Mouse (Mus musculus): Measurements from ENCODE around the gene Polr2l. TPM values are rescaled to one million over a fixed set of nuclear protein-coding genes. Genes with fewer than 3 reads are reported as not detected.

The Polr2l gene
- polyA plus RNA-seq, 1 experiment from 2014 or later, result 85.0 TPM

- H3K9ac ChIP-seq, result peak overlapping the region; percentile 86
- peak overlapping the region; percentile 95 for H3K4me2 ChIP-seq
- 86% methylated on average over 6 of the region's 6 CpGs for WGBS
- no peaks in the 10 kb centered on the region for H3K9me3 ChIP-seq
- H3K27me3 ChIP-seq, result no peaks in the 10 kb centered on the region
- no peak overlapping the region for H3K27ac ChIP-seq (replicated peaks)
- peaks cover 40% of the 10 kb centered on the region for H3K36me3 ChIP-seq
- H3K4me1 ChIP-seq (replicated peaks), result peaks cover 77% of the 10 kb centered on the region
- H3K4me3 ChIP-seq, result peak overlapping the region; percentile 64; the same call in 1 of the 2 replicates
- no peak for ATAC-seq (ENCODE audit: low read depth)
These were observed 42.0 kb downstream of the Polr2l start for GRCm38 (mm10) chr7:141432741-141433516.

- no peaks in the 10 kb centered on the region for H3K27me3 ChIP-seq
- no peak overlapping the region for H3K4me2 ChIP-seq
- H3K9me3 ChIP-seq, result no peaks in the 10 kb centered on the region
- H3K27ac ChIP-seq (replicated peaks), result no peak overlapping the region
- H3K9ac ChIP-seq, result 0 out of 2 replicates have a peak overlapping the region, but pooled peaks have one; percentile 86
- peaks cover 45% of the 10 kb centered on the region for H3K36me3 ChIP-seq
- no peak for ATAC-seq (ENCODE audit: low read depth)
- H3K4me3 ChIP-seq, result no peak overlapping the region
- peaks cover 73% of the 10 kb centered on the region for H3K4me1 ChIP-seq (replicated peaks)
- 86% methylated on average over 8 of the region's 8 CpGs for WGBS
These were observed 42.7 kb downstream of the Polr2l start for GRCm38 (mm10) chr7:141432186-141432611.

GRCm38 (mm10) chr7:141431434-141432185 lies 43.3 kb downstream of the Polr2l start:
- H3K9me3 ChIP-seq, result no peaks in the 10 kb centered on the region
- 94% methylated on average over 19 of the region's 19 CpGs for WGBS
- peaks cover 51% of the 10 kb centered on the region for H3K36me3 ChIP-seq
- H3K27me3 ChIP-seq, result no peaks in the 10 kb centered on the region
- ATAC-seq (ENCODE audit: low read depth), result no peak
- no peak overlapping the region for H3K4me2 ChIP-seq
- H3K4me3 ChIP-seq, result no peak overlapping the region
- H3K9ac ChIP-seq, result no peak overlapping the region
- H3K4me1 ChIP-seq (replicated peaks), result peaks cover 67% of the 10 kb centered on the region
- H3K27ac ChIP-seq (replicated peaks), result no peak overlapping the region

- Histone ChIP-seq H3K9ac (no peak overlapping the region), H3K36me3 (peaks cover 55% of the 10 kb centered on the region), H3K4me2 (no peak overlapping the region), H3K4me3 (no peak overlapping the region), H3K4me1 (replicated peaks) (peaks cover 58% of the 10 kb centered on the region), H3K27me3 (no peaks in the 10 kb centered on the region), H3K27ac (replicated peaks) (no peak overlapping the region), H3K9me3 (no peaks in the 10 kb centered on the region)
- no peak for ATAC-seq (ENCODE audit: low read depth)
- WGBS, result 94% methylated on average over 9 of the region's 9 CpGs
These were observed 44.2 kb downstream of the Polr2l start for GRCm38 (mm10) chr7:141430585-141431240.

- H3K36me3 ChIP-seq, result peaks cover 55% of the 10 kb centered on the region
- no peak overlapping the region for H3K4me3 ChIP-seq
- peaks cover 51% of the 10 kb centered on the region for H3K4me1 ChIP-seq (replicated peaks)
- ATAC-seq (ENCODE audit: low read depth), result peak; percentile 44; the same call in 1 of the 2 replicates
- no peaks in the 10 kb centered on the region for H3K27me3 ChIP-seq
- no peaks in the 10 kb centered on the region for H3K9me3 ChIP-seq
- H3K4me2 ChIP-seq, result peak overlapping the region; percentile 88
- H3K9ac ChIP-seq, result peak overlapping the region; percentile 87; the same call in 1 of the 2 replicates
- 58% methylated on average over 9 of the region's 9 CpGs for WGBS
- H3K27ac ChIP-seq (replicated peaks), result peak overlapping the region; percentile 87
These were observed 44.9 kb downstream of the Polr2l start for GRCm38 (mm10) chr7:141429840-141430584.

GRCm38 (mm10) chr7:141429310-141429709 lies 45.6 kb downstream of the Polr2l start, which contains the start of gene Cend1:
Cend1 (minus strand) TSS chr7:141429491.
- ATAC-seq (ENCODE audit: low read depth), result peak; percentile 86
- WGBS, result 3% methylated on average over 19 of the region's 19 CpGs
- H3K36me3 ChIP-seq, result peaks cover 55% of the 10 kb centered on the region

GRCm38 (mm10) chr7:141428701-141429100 lies 46.2 kb downstream of the Polr2l start:
- H3K4me2 ChIP-seq, result peak overlapping the region; percentile 88
- 47% methylated on average over 5 of the region's 5 CpGs for WGBS
- no peaks in the 10 kb centered on the region for H3K9me3 ChIP-seq
- 0 out of 2 replicates have a peak, but pooled peaks have one; percentile 5 for ATAC-seq (ENCODE audit: low read depth)
- no peaks in the 10 kb centered on the region for H3K27me3 ChIP-seq
- H3K27ac ChIP-seq (replicated peaks), result peak overlapping the region; percentile 87
- peaks cover 38% of the 10 kb centered on the region for H3K4me1 ChIP-seq (replicated peaks)
- H3K36me3 ChIP-seq, result peaks cover 52% of the 10 kb centered on the region
- peak overlapping the region; percentile 62 for H3K4me3 ChIP-seq
- H3K9ac ChIP-seq, result peak overlapping the region; percentile 87

More at GRCm38 (mm10) chr7:141429310-141429709, 45.6 kb downstream of the Polr2l start, which contains the start of gene Cend1:
- peak within 1 kb of the TSS; percentile 87 for H3K27ac ChIP-seq (replicated peaks)
- H3K9me3 ChIP-seq, result no peaks in the 10 kb centered on the region
- no peaks in the 10 kb centered on the region for H3K27me3 ChIP-seq
- peak within 1 kb of the TSS; percentile 62 for H3K4me3 ChIP-seq
- H3K9ac ChIP-seq, result peak within 1 kb of the TSS; percentile 87
- H3K4me1 ChIP-seq (replicated peaks), result peaks cover 44% of the 10 kb centered on the region
- H3K4me2 ChIP-seq, result peak within 1 kb of the TSS; percentile 88

- Histone ChIP-seq H3K9me3 (no peaks in the 10 kb centered on the region), H3K4me1 (replicated peaks) (peaks cover 24% of the 10 kb centered on the region), H3K27me3 (no peaks in the 10 kb centered on the region), H3K36me3 (peaks cover 37% of the 10 kb centered on the region), H3K27ac (replicated peaks) (no peak overlapping the region), H3K4me2 (no peak overlapping the region), H3K4me3 (no peak overlapping the region), H3K9ac (no peak overlapping the region)
- WGBS, result 86% methylated on average over 12 of the region's 12 CpGs
- ATAC-seq (ENCODE audit: low read depth), result no peak
These were observed 47.8 kb downstream of the Polr2l start for GRCm38 (mm10) chr7:141426948-141427730.

GRCm38 (mm10) chr7:141423811-141424210 lies 51.1 kb downstream of the Polr2l start:
- Histone ChIP-seq H3K4me3 (no peak overlapping the region), H3K9ac (no peak overlapping the region), H3K27me3 (no peaks in the 10 kb centered on the region), H3K9me3 (no peaks in the 10 kb centered on the region), H3K27ac (replicated peaks) (no peak overlapping the region), H3K4me2 (no peak overlapping the region), H3K4me1 (replicated peaks) (peaks cover 10% of the 10 kb centered on the region), H3K36me3 (peaks cover 15% of the 10 kb centered on the region)
- 78% methylated on average over 4 of the region's 4 CpGs for WGBS
- no peak for ATAC-seq (ENCODE audit: low read depth)
